Mouse (Mus musculus): ENCODE measurements at regions not wholly inside any gene's neighbourhood (a gene's known extent, or its start where the extent isn't known, plus 50 kb on each side); places are given as distances from the start of the nearest gene placed in this dataset.

GRCm38 (mm10) chr4:39660538-39660937 is 210.4 kb downstream of the 1700009N14Rik start:
- TF ChIP-seq CTCF (conservative IDR thresholded peaks at IDR 0.05; ENCODE audit: low read length) (no peak), POU5F1 (IDR thresholded peaks at IDR 0.05; ENCODE audit: borderline replicate concordance, low read length) (no peak), NANOG (IDR thresholded peaks at IDR 0.05; ENCODE audit: borderline replicate concordance, low read length) (no peak)
